Mouse (Mus musculus) liver, postnatal 0 days (tissue): ENCODE measurements around the gene Brdt.

ENCODE experiments used
- CTCF ChIP-seq: sonication (generic); IDR thresholded peaks from 2 replicates; pipeline ENCODE4 v1.5.1; 2016; ENCODE audit warnings: antibody characterized with exemption, low read depth
- EP300 ChIP-seq: IDR thresholded peaks from 2 replicates; pipeline ENCODE4 v1.6.1; 2016; ENCODE audit warnings: antibody characterized with exemption, low read depth, mild to moderate bottlenecking

- TF ChIP-seq EP300 (no peak), CTCF (no peak)
Measured at GRCm38 (mm10) chr5:107389373-107389772, 58.4 kb downstream of the Brdt start.
